ENCODE assay signal across 8 mouse cellular contexts in genomic region chr11:69396772-69397171, GRCm38 (mm10). TPM values are rescaled to one million over a fixed set of nuclear protein-coding genes. Genes with fewer than 3 reads are reported as not detected.
DNase-seq lines count a peak whose midpoint lies in the region; ATAC-seq lines count a peak whose summit lies in the region.

No protein-coding gene starts in this region.

- H3K9me3 ChIP-seq in lung, embryonic 15.5 days: no peaks in the 10 kb centered on the region
- no peaks in the 10 kb centered on the region for H3K9me3 ChIP-seq in stomach, embryonic 15.5 days

- peak overlapping the region; percentile 69 for H3K4me3 ChIP-seq in lung, embryonic 15.5 days
- peak overlapping the region; percentile 61 for H3K4me3 ChIP-seq in stomach, embryonic 15.5 days (replicated peaks)

- no peak for ATAC-seq in lung, embryonic 15.5 days (ENCODE audit: borderline replicate concordance, extremely low read depth, low FRiP score, low TSS enrichment)
- no peak for ATAC-seq in stomach, embryonic 15.5 days (ENCODE audit: insufficient read depth, low FRiP score, low read depth)
- ATAC-seq in CD4-positive, CD25-positive, alpha-beta regulatory T cell, adult 4 months: no peak

- H3K9ac ChIP-seq in lung, embryonic 15.5 days: peak overlapping the region; percentile 93
- H3K9ac ChIP-seq in stomach, embryonic 15.5 days: peak overlapping the region; percentile 14; the same call in 1 of the 2 replicates

- H3K4me2 ChIP-seq in lung, embryonic 15.5 days: peak overlapping the region; percentile 68
- peak overlapping the region; percentile 63 for H3K4me2 ChIP-seq in stomach, embryonic 15.5 days

- DNase-seq in ovary, adult 18-20 months (ENCODE audit: low spot score): peak; percentile 40
- no peak for DNase-seq in ovary, postnatal 14 days (ENCODE audit: low spot score)
- peak; percentile 31 to 41 for DNase-seq in cerebellum, postnatal 14 days
- DNase-seq in heart, adult 8-10 months (ENCODE audit: low spot score): peak; percentile 88
- DNase-seq in kidney, adult 11 months: peak; percentile 72

- H3K27me3 ChIP-seq in lung, embryonic 15.5 days: no peaks in the 10 kb centered on the region
- H3K27me3 ChIP-seq in stomach, embryonic 15.5 days (replicated peaks): no peaks in the 10 kb centered on the region

- H3K27ac ChIP-seq in lung, embryonic 15.5 days: peak overlapping the region; percentile 97
- H3K27ac ChIP-seq in stomach, embryonic 15.5 days: peak overlapping the region; percentile 96

- peaks cover 42% of the 10 kb centered on the region for H3K4me1 ChIP-seq in lung, embryonic 15.5 days
- H3K4me1 ChIP-seq in stomach, embryonic 15.5 days: peaks cover 46% of the 10 kb centered on the region

- WGBS in lung, embryonic 15.5 days: 31% methylated on average over 11 of the region's 11 CpGs
- 24% methylated on average over 11 of the region's 11 CpGs for WGBS in stomach, embryonic 15.5 days

- peaks cover 18% of the 10 kb centered on the region for H3K36me3 ChIP-seq in lung, embryonic 15.5 days
- H3K36me3 ChIP-seq in stomach, embryonic 15.5 days: peaks cover 23% of the 10 kb centered on the region

RNA-seq across cellular contexts. Expression of gene Tmem88, which starts 1.3 kb away (rescaled TPM):
- total RNA-seq in heart, adult 8-10 months (2022): 10 to 100 TPM; 13.2 to 24.7 (median 19.5) TPM
- polyA plus RNA-seq in lung, embryonic 15.5 days (2015; fragmentation: Nextera tagmentation; extraction: Ambion mirVana): 46.7 and 49.8 TPM in 2 replicates
- 26.7 and 29.4 TPM in 2 replicates for polyA plus RNA-seq in stomach, embryonic 15.5 days (2015; fragmentation: Nextera tagmentation; extraction: Ambion mirVana)
- 1 to 10 TPM; 1.1 to 1.2 TPM for polyA plus RNA-seq in CD4-positive, CD25-positive, alpha-beta regulatory T cell, adult 4 months (2017; shearing (Covaris generic))

RNA-seq across cellular contexts. Expression of gene Cyb5d1, which starts 1.3 kb away (rescaled TPM):
- total RNA-seq in heart, adult 8-10 months (2022): 10 to 100 TPM; 33.3 to 39.8 (median 36.9) TPM
- 28.4 and 31.5 TPM in 2 replicates for polyA plus RNA-seq in lung, embryonic 15.5 days (2015; fragmentation: Nextera tagmentation; extraction: Ambion mirVana)
- polyA plus RNA-seq in stomach, embryonic 15.5 days (2015; fragmentation: Nextera tagmentation; extraction: Ambion mirVana): 24.9 and 25.3 TPM in 2 replicates
- 10 to 100 TPM; 17.0 to 28.2 TPM for polyA plus RNA-seq in CD4-positive, CD25-positive, alpha-beta regulatory T cell, adult 4 months (2017; shearing (Covaris generic))

RNA-seq across cellular contexts. Expression of gene Naa38, which starts 1.5 kb away (rescaled TPM):
- total RNA-seq in heart, adult 8-10 months (2022): 100 to 1,000 TPM; 109 to 140 (median 120) TPM
- 151 and 168 TPM in 2 replicates for polyA plus RNA-seq in lung, embryonic 15.5 days (2015; fragmentation: Nextera tagmentation; extraction: Ambion mirVana)
- 154 and 179 TPM in 2 replicates for polyA plus RNA-seq in stomach, embryonic 15.5 days (2015; fragmentation: Nextera tagmentation; extraction: Ambion mirVana)
- polyA plus RNA-seq in CD4-positive, CD25-positive, alpha-beta regulatory T cell, adult 4 months (2017; shearing (Covaris generic)): 100 to 1,000 TPM in 1 of 2 experiments, 10 to 100 TPM in 1; 87.8 to 116 TPM

RNA-seq across cellular contexts. Expression of gene Kdm6b, which starts 16.7 kb away (rescaled TPM):
- 10 to 100 TPM; 19.1 to 26.2 (median 22.3) TPM for total RNA-seq in heart, adult 8-10 months (2022)
- polyA plus RNA-seq in lung, embryonic 15.5 days (2015; fragmentation: Nextera tagmentation; extraction: Ambion mirVana): 22.7 and 23.4 TPM in 2 replicates
- 25.4 and 26.5 TPM in 2 replicates for polyA plus RNA-seq in stomach, embryonic 15.5 days (2015; fragmentation: Nextera tagmentation; extraction: Ambion mirVana)
- 10 to 100 TPM; 30.7 to 32.6 TPM for polyA plus RNA-seq in CD4-positive, CD25-positive, alpha-beta regulatory T cell, adult 4 months (2017; shearing (Covaris generic))

RNA-seq across cellular contexts. Expression of gene Chd3, which starts 27.6 kb away (rescaled TPM):
- 10 to 100 TPM; 16.7 to 20.4 (median 18.3) TPM for total RNA-seq in heart, adult 8-10 months (2022)
- polyA plus RNA-seq in lung, embryonic 15.5 days (2015; fragmentation: Nextera tagmentation; extraction: Ambion mirVana): 56.7 and 59.4 TPM in 2 replicates
- polyA plus RNA-seq in stomach, embryonic 15.5 days (2015; fragmentation: Nextera tagmentation; extraction: Ambion mirVana): 53.4 and 54.0 TPM in 2 replicates
- polyA plus RNA-seq in CD4-positive, CD25-positive, alpha-beta regulatory T cell, adult 4 months (2017; shearing (Covaris generic)): 10 to 100 TPM; 71.8 to 80.8 TPM

Comparison
In these comparisons a context has a peak if more than half of its experiments do, and no peak if none do; other contexts are left out.
1. RNA of gene Tmem88, which starts 1.3 kb away (polyA plus RNA-seq): 46.7 to 49.8 TPM in lung, embryonic 15.5 days and 26.7 to 29.4 TPM in stomach, embryonic 15.5 days; 1.1 to 1.2 TPM in CD4-positive, CD25-positive, alpha-beta regulatory T cell, adult 4 months; every median in the first group is over 10 times any median in the second.